Mouse (Mus musculus) heart, embryonic 13.5 days (tissue): Measurements from ENCODE around the gene Slc50a1. TPM values are rescaled to one million over a fixed set of nuclear protein-coding genes. Genes with fewer than 3 reads are reported as not detected.

Experiments used
- ATAC-seq: fragments of 200-750 bp; cut with Nextera tagmentation; 2 replicates; pipeline ENCODE4 v1.8.0; 2017; ENCODE audit warnings: moderate TSS enrichment; ENCODE audit not compliant: insufficient number of reproducible peaks, low FRiP score, low TSS enrichment; ENCODE audit errors: extremely low read depth
- H3K27ac ChIP-seq: fragments of 300-500 bp; sonication (generic); replicated peaks from 2 replicates; pipeline ENCODE4 v1.5.1; 2015; ENCODE audit warnings: moderate library complexity, mild to moderate bottlenecking, inconsistent platforms
- H3K27me3 ChIP-seq: fragments of 300-500 bp; sonication (generic); replicated peaks from 2 replicates; pipeline ENCODE4 v1.6.1; 2015; ENCODE audit warnings: mild to moderate bottlenecking, inconsistent platforms
- H3K36me3 ChIP-seq: fragments of 300-500 bp; sonication (generic); 2 replicates; pipeline ENCODE4 v1.6.1; 2015; ENCODE audit warnings: mild to moderate bottlenecking, inconsistent platforms
- H3K4me1 ChIP-seq: fragments of 300-500 bp; sonication (generic); 2 replicates; pipeline ENCODE4 v1.6.1; 2015; ENCODE audit warnings: inconsistent platforms
- H3K4me2 ChIP-seq: fragments of 300-500 bp; sonication (generic); 2 replicates; pipeline ENCODE4 v1.6.1; 2015; ENCODE audit warnings: inconsistent platforms, mild to moderate bottlenecking, moderate library complexity
- H3K4me3 ChIP-seq: fragments of 300-500 bp; sonication (generic); 2 replicates; pipeline ENCODE4 v1.5.1; 2015; ENCODE audit warnings: moderate library complexity, mild to moderate bottlenecking, inconsistent platforms
- H3K9ac ChIP-seq: fragments of 300-500 bp; sonication (generic); 2 replicates; pipeline ENCODE4 v1.6.1; 2015; ENCODE audit warnings: inconsistent platforms, mild to moderate bottlenecking, moderate library complexity
- H3K9me3 ChIP-seq: fragments of 300-500 bp; sonication (generic); 2 replicates; pipeline ENCODE4 v1.6.1; 2016; ENCODE audit warnings: inconsistent platforms
- WGBS: fragments of 180-500 bp; shearing (Covaris S2); methylation state at CpG from one replicate; pipeline ENCODE4 v1.1.7; 2015; ENCODE audit warnings: mixed read lengths; 5-methylcytosine and 5-hydroxymethylcytosine counted together
- polyA plus RNA-seq: library from polyadenylated mRNA; unstranded; fragments of >200 nt; fragmentation: Nextera tagmentation; extraction: Ambion mirVana; gene quantifications from 2 replicates; pipeline ENCODE4 v1.2.1, GENCODE M21; 2015

The Slc50a1 gene
- polyA plus RNA-seq, 1 experiment from 2014 or later: 40.7 TPM

GRCm38 (mm10) chr3:89280050-89280605 lies 9.8 kb upstream of the Slc50a1 start:
- no peak for ATAC-seq
- H3K4me3 ChIP-seq: peak overlapping the region; percentile 66
- WGBS: under 1% methylated on average over 29 of the region's 29 CpGs
- H3K27ac ChIP-seq: peak overlapping the region; percentile 89
- peak overlapping the region; percentile 94 for H3K4me2 ChIP-seq
- H3K4me1 ChIP-seq: peaks cover 49% of the 10 kb centered on the region
- no peaks in the 10 kb centered on the region for H3K9me3 ChIP-seq
- peak overlapping the region; percentile 86 for H3K9ac ChIP-seq
- peaks cover 11% of the 10 kb centered on the region for H3K36me3 ChIP-seq
- H3K27me3 ChIP-seq: peaks cover 17% of the 10 kb centered on the region; the same call in 1 of the 2 replicates

DNA sequence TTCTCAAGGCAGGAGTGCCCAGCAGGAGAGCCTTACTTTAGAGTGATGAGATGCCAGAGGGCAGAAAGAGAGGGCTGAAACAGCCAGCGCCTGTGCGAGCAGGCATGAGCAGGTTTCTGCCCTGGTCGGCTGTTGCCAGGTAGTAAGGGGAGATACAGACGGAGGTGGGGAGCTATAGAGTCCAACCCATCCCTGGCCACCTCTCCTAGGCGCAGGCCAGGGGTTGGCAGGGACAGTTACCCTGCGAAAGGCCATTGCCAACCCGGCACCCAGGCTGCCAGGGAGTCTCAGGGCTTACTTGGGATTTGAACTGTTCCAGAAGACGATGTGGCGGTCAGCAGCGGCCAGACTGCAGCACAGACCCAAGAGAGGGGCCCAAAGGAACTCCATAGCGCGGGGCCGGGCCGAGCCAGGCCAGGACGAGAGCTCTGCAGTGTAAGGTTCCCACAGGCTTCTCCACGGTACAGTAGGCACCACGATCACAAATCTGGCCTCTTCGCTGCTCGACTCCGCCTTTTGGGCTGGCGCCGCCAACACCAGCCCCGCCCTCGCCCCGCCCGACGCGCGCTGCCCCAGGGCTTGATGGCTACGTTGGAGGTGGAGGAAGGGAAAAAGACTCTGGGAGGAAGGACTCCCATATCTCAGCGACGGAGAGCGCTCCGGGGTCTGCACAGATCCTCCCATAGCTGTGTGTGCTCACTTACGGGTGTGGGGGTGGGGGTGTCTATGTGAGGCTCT lies 9.0 kb upstream of the Slc50a1 start:
- H3K9me3 ChIP-seq: no peaks in the 10 kb centered on the region
- H3K4me1 ChIP-seq: peaks cover 49% of the 10 kb centered on the region
- WGBS: 1% methylated on average over 35 of the region's 35 CpGs
- H3K9ac ChIP-seq: peak overlapping the region; percentile 86
- H3K4me2 ChIP-seq: peak overlapping the region; percentile 94
- H3K36me3 ChIP-seq: peaks cover 18% of the 10 kb centered on the region
- H3K27ac ChIP-seq: peak overlapping the region; percentile 89
- H3K27me3 ChIP-seq: peaks cover 12% of the 10 kb centered on the region; the same call in 1 of the 2 replicates
- peak; percentile 70 for ATAC-seq
- H3K4me3 ChIP-seq: peak overlapping the region; percentile 66

GRCm38 (mm10) chr3:89278643-89279042 lies 8.3 kb upstream of the Slc50a1 start:
- H3K27ac ChIP-seq: peak overlapping the region; percentile 89
- H3K4me3 ChIP-seq: peak overlapping the region; percentile 66
- peak overlapping the region; percentile 86 for H3K9ac ChIP-seq
- no peak for ATAC-seq
- H3K36me3 ChIP-seq: peaks cover 23% of the 10 kb centered on the region
- H3K9me3 ChIP-seq: no peaks in the 10 kb centered on the region
- 10% methylated on average over 8 of the region's 8 CpGs for WGBS
- H3K27me3 ChIP-seq: peaks cover 7% of the 10 kb centered on the region; the same call in 1 of the 2 replicates
- H3K4me1 ChIP-seq: peaks cover 49% of the 10 kb centered on the region
- peak overlapping the region; percentile 94 for H3K4me2 ChIP-seq

DNA sequence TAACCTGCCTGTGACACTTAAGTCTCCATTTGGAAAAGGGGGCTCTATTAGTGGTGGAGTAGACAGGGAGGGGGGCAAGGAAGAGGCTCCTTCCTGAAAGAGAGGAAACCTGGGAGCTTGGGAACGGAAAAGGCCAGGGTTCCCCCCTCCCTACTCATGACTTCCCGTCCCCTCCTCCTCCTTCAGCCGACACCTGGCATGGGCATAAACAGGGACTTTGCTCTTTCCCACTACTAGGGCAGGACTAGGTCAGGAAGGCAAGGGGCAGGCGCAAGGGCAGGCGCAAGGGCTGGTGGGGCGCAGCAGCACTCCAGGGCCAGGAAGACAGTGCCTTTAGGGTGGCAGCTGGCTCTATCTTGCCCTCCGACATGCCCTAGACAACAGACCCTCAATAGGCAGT lies 7.7 kb upstream of the Slc50a1 start:
- no peak for ATAC-seq
- H3K4me3 ChIP-seq: peak overlapping the region; percentile 66
- H3K36me3 ChIP-seq: peaks cover 28% of the 10 kb centered on the region
- H3K9me3 ChIP-seq: no peaks in the 10 kb centered on the region
- peaks cover 6% of the 10 kb centered on the region; the same call in 1 of the 2 replicates for H3K27me3 ChIP-seq
- H3K9ac ChIP-seq: peak overlapping the region; percentile 86
- H3K4me1 ChIP-seq: peaks cover 49% of the 10 kb centered on the region
- WGBS: 16% methylated on average over 7 of the region's 7 CpGs
- peak overlapping the region; percentile 94 for H3K4me2 ChIP-seq
- peak overlapping the region; percentile 89 for H3K27ac ChIP-seq

- 23% methylated on average over 14 of the region's 14 CpGs for WGBS
- ATAC-seq: no peak
- Histone ChIP-seq H3K27me3 (peaks cover 6% of the 10 kb centered on the region; the same call in 1 of the 2 replicates), H3K27ac (peak overlapping the region; percentile 89), H3K9ac (peak overlapping the region; percentile 86), H3K36me3 (peaks cover 35% of the 10 kb centered on the region), H3K9me3 (no peaks in the 10 kb centered on the region), H3K4me3 (peak overlapping the region; percentile 66), H3K4me1 (peaks cover 49% of the 10 kb centered on the region), H3K4me2 (peak overlapping the region; percentile 94)
These were observed 7.1 kb upstream of the Slc50a1 start for GRCm38 (mm10) chr3:89277281-89278021.

DNA sequence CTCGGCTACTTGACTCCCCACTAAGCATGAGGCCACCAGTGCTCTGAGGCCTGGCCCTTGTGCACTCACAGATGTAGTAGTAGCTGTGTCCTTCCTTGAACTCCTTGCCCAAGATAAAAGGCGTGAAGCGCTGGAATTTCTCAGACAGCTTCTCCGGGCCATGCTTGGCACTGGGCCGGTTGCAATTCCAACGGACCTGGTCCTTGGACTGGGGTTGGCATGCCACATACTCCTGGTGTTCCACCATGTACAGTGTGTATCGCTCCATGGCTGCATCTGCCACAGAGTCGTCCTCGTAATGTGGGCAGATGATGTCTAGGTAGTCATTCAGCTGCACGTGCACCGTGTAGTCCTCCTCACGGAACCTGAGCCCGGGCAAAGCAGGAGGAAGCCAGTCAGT lies 5.7 kb upstream of the Slc50a1 start:
- no peaks in the 10 kb centered on the region for H3K27me3 ChIP-seq
- 86% methylated on average over 13 of the region's 13 CpGs for WGBS
- no peak for ATAC-seq
- H3K4me2 ChIP-seq: 0 out of 2 replicates have a peak overlapping the region, but pooled peaks have one; percentile 94
- H3K9me3 ChIP-seq: no peaks in the 10 kb centered on the region
- H3K4me3 ChIP-seq: no peak overlapping the region
- peaks cover 52% of the 10 kb centered on the region for H3K4me1 ChIP-seq
- H3K9ac ChIP-seq: no peak overlapping the region
- H3K27ac ChIP-seq: no peak overlapping the region
- peaks cover 43% of the 10 kb centered on the region for H3K36me3 ChIP-seq

DNA sequence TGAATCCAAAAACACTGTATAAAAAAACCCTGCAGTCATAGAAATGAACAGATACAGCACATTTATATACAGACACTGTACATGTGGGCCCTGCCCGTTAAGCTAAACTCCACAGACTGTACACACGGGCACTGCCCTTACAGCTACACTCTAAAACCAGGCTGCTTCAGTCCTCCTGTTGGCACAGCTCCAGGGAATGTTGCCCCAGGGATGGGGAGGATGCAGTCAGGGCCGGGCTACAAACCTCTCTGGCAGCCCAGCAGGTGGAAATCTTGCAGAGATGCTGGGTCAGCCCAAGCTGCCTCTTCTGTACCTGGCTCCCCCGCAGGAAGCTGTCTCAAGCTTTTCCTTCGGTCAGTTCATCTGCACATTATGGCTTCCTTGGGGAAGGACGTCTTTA lies 1.4 kb upstream of the Slc50a1 start:
- Histone ChIP-seq H3K4me3 (no peak overlapping the region), H3K9ac (0 out of 2 replicates have a peak overlapping the region, but pooled peaks have one; percentile 30), H3K4me2 (no peak overlapping the region), H3K27ac (no peak overlapping the region; the same call in 1 of the 2 replicates), H3K36me3 (peaks cover 52% of the 10 kb centered on the region), H3K4me1 (peaks cover 56% of the 10 kb centered on the region), H3K27me3 (no peaks in the 10 kb centered on the region), H3K9me3 (no peaks in the 10 kb centered on the region)
- WGBS: 45% methylated on average over 6 of the region's 6 CpGs
- ATAC-seq: no peak

- Histone ChIP-seq H3K27me3 (no peaks in the 10 kb centered on the region), H3K4me3 (peak overlapping the region; percentile 71), H3K36me3 (peaks cover 48% of the 10 kb centered on the region), H3K9me3 (no peaks in the 10 kb centered on the region), H3K27ac (peak overlapping the region; percentile 87), H3K4me2 (peak overlapping the region; percentile 78), H3K4me1 (peaks cover 52% of the 10 kb centered on the region), H3K9ac (peak overlapping the region; percentile 87)
- ATAC-seq: no peak
- 63% methylated on average over 6 of the region's 6 CpGs for WGBS
These were observed 521 bp upstream of the Slc50a1 start for GRCm38 (mm10) chr3:89270891-89271290.

GRCm38 (mm10) chr3:89268916-89269315 lies 1.5 kb downstream of the Slc50a1 start:
- H3K27ac ChIP-seq: no peak overlapping the region
- H3K4me2 ChIP-seq: peak overlapping the region; percentile 78

DNA sequence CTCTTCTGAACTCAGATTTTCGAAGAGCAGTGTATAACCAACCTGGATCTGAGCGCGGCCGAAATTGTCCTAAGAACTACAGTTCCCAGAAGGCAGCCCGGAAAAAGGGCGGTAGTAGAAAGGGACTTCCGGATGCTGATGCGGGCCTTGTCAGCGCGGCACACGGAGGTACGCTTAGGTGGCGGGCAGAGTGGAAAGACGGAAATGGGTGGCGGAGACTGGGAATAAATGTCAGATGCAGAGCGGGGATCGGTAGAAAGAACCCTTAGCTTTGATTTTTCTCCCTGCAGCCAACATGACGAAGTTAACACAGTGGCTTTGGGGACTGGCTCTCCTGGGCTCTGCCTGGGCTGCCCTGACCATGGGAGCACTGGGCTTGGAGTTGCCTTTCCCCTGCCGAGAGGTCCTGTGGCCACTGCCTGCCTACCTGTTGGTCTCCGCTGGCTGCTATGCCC lies 3.9 kb downstream of the Slc50a1 start:
- no peaks in the 10 kb centered on the region for H3K9me3 ChIP-seq
- peak overlapping the region; percentile 88 for H3K4me2 ChIP-seq
- ATAC-seq: peak; percentile 53; the same call in 1 of the 2 replicates
- H3K4me3 ChIP-seq: peak overlapping the region; percentile 75
- H3K27me3 ChIP-seq: no peaks in the 10 kb centered on the region
- H3K9ac ChIP-seq: peak overlapping the region; percentile 93
- peak overlapping the region; percentile 66 for H3K27ac ChIP-seq
- peaks cover 51% of the 10 kb centered on the region for H3K4me1 ChIP-seq
- under 1% methylated on average over 20 of the region's 20 CpGs for WGBS
- peaks cover 9% of the 10 kb centered on the region for H3K36me3 ChIP-seq

More at GRCm38 (mm10) chr3:89268916-89269315, 1.5 kb downstream of the Slc50a1 start:
- Histone ChIP-seq H3K9me3 (no peaks in the 10 kb centered on the region), H3K4me3 (no peak overlapping the region), H3K9ac (peak overlapping the region; percentile 87), H3K36me3 (peaks cover 30% of the 10 kb centered on the region), H3K27me3 (no peaks in the 10 kb centered on the region), H3K4me1 (peaks cover 52% of the 10 kb centered on the region)
- 60% methylated on average over 8 of the region's 8 CpGs for WGBS
- no peak for ATAC-seq

- Histone ChIP-seq H3K4me1 (peaks cover 18% of the 10 kb centered on the region), H3K27ac (peak overlapping the region; percentile 60), H3K4me3 (no peak overlapping the region), H3K36me3 (peaks cover under 1% of the 10 kb centered on the region; the same call in 1 of the 2 replicates), H3K9me3 (no peaks in the 10 kb centered on the region), H3K27me3 (0 out of 2 replicates have a peak, but pooled peaks cover 9% of the 10 kb centered on the region), H3K4me2 (no peak overlapping the region), H3K9ac (no peak overlapping the region)
- WGBS: 49% methylated on average over 10 of the region's 10 CpGs
- no peak for ATAC-seq
These were observed 8.0 kb downstream of the Slc50a1 start for GRCm38 (mm10) chr3:89262417-89262816.
